Mouse (Mus musculus): ENCODE measurements around the gene Arhgap45.

The Arhgap45 gene

GRCm38 (mm10) chr10:79989272-79989786, 27.1 kb upstream of the Arhgap45 start:
- Histone ChIP-seq H3K27me3 (ENCODE audit: insufficient read depth, low read length) (peaks cover 22% of the 10 kb centered on the region), H3K4me3 (replicated peaks; ENCODE audit: low read length) (peak overlapping the region; percentile 86), H3K4me1 (replicated peaks; ENCODE audit: low read depth, low read length) (peaks cover 63% of the 10 kb centered on the region), H3K9me3 (ENCODE audit: low read length) (peaks cover 5% of the 10 kb centered on the region), H3K36me3 (ENCODE audit: insufficient read depth, low read length) (peaks cover 33% of the 10 kb centered on the region)
- TF ChIP-seq POU5F1 (IDR thresholded peaks at IDR 0.05; ENCODE audit: borderline replicate concordance, low read length) (no peak), NANOG (IDR thresholded peaks at IDR 0.05; ENCODE audit: borderline replicate concordance, low read length) (no peak), CTCF (conservative IDR thresholded peaks at IDR 0.05; ENCODE audit: low read length) (no peak)

DNA sequence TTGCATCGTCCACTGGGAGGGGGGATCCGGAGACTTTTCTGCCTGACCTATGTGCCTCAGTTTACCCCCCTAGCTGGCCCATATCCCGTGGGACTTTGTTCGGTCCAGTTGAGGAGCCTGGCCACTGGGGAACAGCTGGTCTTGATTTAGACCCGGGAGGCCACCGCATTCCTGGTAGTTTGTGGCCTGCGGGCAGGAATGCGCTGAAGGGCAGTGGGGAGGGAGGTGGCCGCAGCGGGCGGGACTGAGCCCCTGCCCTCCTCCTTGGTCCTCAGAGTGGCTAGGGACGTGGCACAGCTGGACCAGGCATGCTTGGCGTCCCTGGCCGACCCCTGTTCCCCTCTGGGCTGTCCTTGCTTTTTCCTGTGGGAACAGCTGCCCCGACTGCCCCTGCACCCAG, 26.6 kb upstream of the Arhgap45 start:
- peaks cover 68% of the 10 kb centered on the region for H3K4me1 ChIP-seq (replicated peaks; ENCODE audit: low read depth, low read length)
- no peak for TF ChIP-seq POU5F1 (IDR thresholded peaks at IDR 0.05; ENCODE audit: borderline replicate concordance, low read length)
- TF ChIP-seq CTCF (conservative IDR thresholded peaks at IDR 0.05; ENCODE audit: low read length) = no peak
- no peak for TF ChIP-seq NANOG (IDR thresholded peaks at IDR 0.05; ENCODE audit: borderline replicate concordance, low read length)
- peak overlapping the region; percentile 86 for H3K4me3 ChIP-seq (replicated peaks; ENCODE audit: low read length)
- H3K36me3 ChIP-seq (ENCODE audit: insufficient read depth, low read length) = peaks cover 39% of the 10 kb centered on the region
- H3K27me3 ChIP-seq (ENCODE audit: insufficient read depth, low read length) = peaks cover 22% of the 10 kb centered on the region
- H3K9me3 ChIP-seq (ENCODE audit: low read length) = peaks cover 5% of the 10 kb centered on the region

DNA sequence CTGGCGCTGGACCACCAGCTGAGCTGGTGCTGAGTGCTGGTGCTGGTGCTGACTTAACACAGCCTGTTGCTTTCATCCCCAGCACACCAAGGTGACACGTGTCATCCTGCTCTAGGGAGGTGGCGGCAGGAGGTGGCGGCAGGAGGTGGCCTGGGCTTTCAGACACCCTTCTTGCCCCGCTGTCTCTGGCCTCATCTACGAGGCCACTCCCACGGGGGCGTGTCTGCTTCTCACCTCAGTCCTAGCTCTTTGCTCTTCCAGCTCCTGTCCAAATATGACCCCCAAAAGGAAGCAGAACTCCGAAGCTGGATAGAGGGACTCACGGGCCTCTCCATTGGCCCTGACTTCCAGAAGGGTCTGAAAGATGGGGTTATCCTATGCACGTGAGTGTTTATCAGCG, 25.4 kb upstream of the Arhgap45 start:
- TF ChIP-seq CTCF (conservative IDR thresholded peaks at IDR 0.05; ENCODE audit: low read length) (no peak), NANOG (IDR thresholded peaks at IDR 0.05; ENCODE audit: borderline replicate concordance, low read length) (no peak), POU5F1 (IDR thresholded peaks at IDR 0.05; ENCODE audit: borderline replicate concordance, low read length) (no peak)
- Histone ChIP-seq H3K36me3 (ENCODE audit: insufficient read depth, low read length) (peaks cover 43% of the 10 kb centered on the region), H3K4me1 (replicated peaks; ENCODE audit: low read depth, low read length) (peaks cover 69% of the 10 kb centered on the region), H3K4me3 (replicated peaks; ENCODE audit: low read length) (peak overlapping the region; percentile 35; the same call in 1 of the 2 replicates), H3K27me3 (ENCODE audit: insufficient read depth, low read length) (peaks cover 22% of the 10 kb centered on the region), H3K9me3 (ENCODE audit: low read length) (peaks cover 5% of the 10 kb centered on the region)

- Histone ChIP-seq H3K27me3 (ENCODE audit: insufficient read depth, low read length) (peaks cover 22% of the 10 kb centered on the region), H3K9me3 (ENCODE audit: low read length) (peaks cover 5% of the 10 kb centered on the region)
Observed at GRCm38 (mm10) chr10:79991548-79991947, 24.9 kb upstream of the Arhgap45 start.

GRCm38 (mm10) chr10:79994397-79995115, 21.9 kb upstream of the Arhgap45 start:
- Histone ChIP-seq H3K4me1 (replicated peaks; ENCODE audit: low read depth, low read length) (peaks cover 62% of the 10 kb centered on the region), H3K36me3 (ENCODE audit: insufficient read depth, low read length) (peaks cover 53% of the 10 kb centered on the region), H3K9me3 (ENCODE audit: low read length) (peaks cover 5% of the 10 kb centered on the region), H3K27me3 (ENCODE audit: insufficient read depth, low read length) (peaks cover 11% of the 10 kb centered on the region), H3K4me3 (replicated peaks; ENCODE audit: low read length) (no peak overlapping the region)
- TF ChIP-seq NANOG (IDR thresholded peaks at IDR 0.05; ENCODE audit: borderline replicate concordance, low read length) (no peak), POU5F1 (IDR thresholded peaks at IDR 0.05; ENCODE audit: borderline replicate concordance, low read length) (no peak; the same call in 1 of the 2 replicates), CTCF (conservative IDR thresholded peaks at IDR 0.05; ENCODE audit: low read length) (no peak)

More at GRCm38 (mm10) chr10:79991548-79991947, 24.9 kb upstream of the Arhgap45 start:
- TF ChIP-seq NANOG (IDR thresholded peaks at IDR 0.05; ENCODE audit: borderline replicate concordance, low read length) (no peak), POU5F1 (IDR thresholded peaks at IDR 0.05; ENCODE audit: borderline replicate concordance, low read length) (no peak), CTCF (conservative IDR thresholded peaks at IDR 0.05; ENCODE audit: low read length) (peak; percentile 86)
- H3K36me3 ChIP-seq (ENCODE audit: insufficient read depth, low read length) = peaks cover 43% of the 10 kb centered on the region
- H3K4me1 ChIP-seq (replicated peaks; ENCODE audit: low read depth, low read length) = peaks cover 66% of the 10 kb centered on the region
- H3K4me3 ChIP-seq (replicated peaks; ENCODE audit: low read length) = 0 out of 2 replicates have a peak overlapping the region, but pooled peaks have one; percentile 35

DNA sequence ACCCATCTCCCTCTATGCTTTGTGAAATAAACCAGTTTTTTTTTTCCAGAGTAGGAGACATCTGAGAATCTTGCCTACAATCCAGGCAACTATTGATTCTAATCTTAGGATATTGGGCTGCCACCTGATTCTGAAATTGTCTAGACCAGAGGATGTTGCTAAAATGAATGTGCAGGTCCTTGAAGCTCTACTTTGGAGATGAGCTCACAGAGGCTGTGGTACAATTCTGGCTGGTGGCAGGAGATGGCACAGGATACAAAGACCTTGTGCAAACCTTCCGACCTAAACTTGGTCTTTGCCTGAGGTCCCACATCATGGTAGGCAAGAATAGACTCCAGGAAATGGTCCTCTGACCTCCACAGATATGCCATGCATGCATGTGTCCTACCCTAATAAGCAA, 20.8 kb upstream of the Arhgap45 start:
- H3K4me3 ChIP-seq (replicated peaks; ENCODE audit: low read length) = peak overlapping the region; percentile 83
- peaks cover 57% of the 10 kb centered on the region for H3K36me3 ChIP-seq (ENCODE audit: insufficient read depth, low read length)
- TF ChIP-seq CTCF (conservative IDR thresholded peaks at IDR 0.05; ENCODE audit: low read length) (no peak), POU5F1 (IDR thresholded peaks at IDR 0.05; ENCODE audit: borderline replicate concordance, low read length) (no peak), NANOG (IDR thresholded peaks at IDR 0.05; ENCODE audit: borderline replicate concordance, low read length) (no peak)

DNA sequence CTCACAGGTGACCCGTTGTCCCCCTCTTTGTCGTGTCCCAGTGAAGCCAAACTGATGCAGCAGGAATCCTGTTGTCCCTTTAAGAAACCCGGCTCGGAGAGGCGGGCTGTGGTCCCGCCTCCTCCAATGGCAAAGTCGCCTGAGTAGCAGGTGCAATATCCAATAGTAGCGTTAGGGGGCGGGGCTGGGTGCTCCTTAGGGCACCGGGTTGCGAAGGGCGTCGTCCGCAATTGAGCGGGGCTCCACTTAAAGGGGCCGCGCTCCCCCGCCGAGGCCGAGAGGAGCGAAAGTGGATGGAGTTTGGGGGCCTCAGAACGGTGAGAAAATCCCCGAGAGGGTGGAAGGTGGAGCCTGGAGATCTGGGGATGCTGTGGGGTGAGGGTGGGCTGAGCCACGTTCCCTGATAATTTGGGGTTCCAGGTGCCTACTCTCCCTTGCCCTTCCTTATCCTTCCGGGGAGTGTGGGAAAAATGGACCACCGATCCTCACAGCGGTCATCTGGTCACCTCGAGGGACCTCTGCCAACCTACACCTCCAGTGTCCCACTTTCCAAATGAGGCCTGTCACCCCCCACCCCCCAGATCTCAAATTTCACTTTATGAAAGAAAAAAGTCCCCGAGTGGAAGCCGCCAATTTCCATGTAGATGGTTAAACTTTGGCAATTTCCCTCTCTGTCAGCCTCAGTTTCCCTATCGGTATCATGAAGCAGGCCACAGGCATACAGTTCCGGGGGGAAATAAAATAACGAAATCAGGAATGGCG, 20.0 kb upstream of the Arhgap45 start, which contains the start of gene Abca7:
Abca7 (plus strand) TSS at position 223 of the 762 bp plus-strand sequence.
- Histone ChIP-seq H3K4me1 (replicated peaks; ENCODE audit: low read depth, low read length) (peaks cover 55% of the 10 kb centered on the region), H3K36me3 (ENCODE audit: insufficient read depth, low read length) (peaks cover 52% of the 10 kb centered on the region), H3K4me3 (replicated peaks; ENCODE audit: low read length) (peak within 1 kb of the TSS; percentile 83), H3K27me3 (ENCODE audit: insufficient read depth, low read length) (peaks cover 7% of the 10 kb centered on the region), H3K9me3 (ENCODE audit: low read length) (peaks cover 5% of the 10 kb centered on the region)
- TF ChIP-seq POU5F1 (IDR thresholded peaks at IDR 0.05; ENCODE audit: borderline replicate concordance, low read length) = no peak
- no peak for TF ChIP-seq CTCF (conservative IDR thresholded peaks at IDR 0.05; ENCODE audit: low read length)
- TF ChIP-seq NANOG (IDR thresholded peaks at IDR 0.05; ENCODE audit: borderline replicate concordance, low read length) = no peak

More for the DNA sequence above, 20.8 kb upstream of the Arhgap45 start:
- H3K27me3 ChIP-seq (ENCODE audit: insufficient read depth, low read length) = peaks cover 4% of the 10 kb centered on the region
- H3K4me1 ChIP-seq (replicated peaks; ENCODE audit: low read depth, low read length) = peaks cover 57% of the 10 kb centered on the region
- peaks cover 5% of the 10 kb centered on the region for H3K9me3 ChIP-seq (ENCODE audit: low read length)
